Mouse (Mus musculus): ENCODE measurements around the gene Vma21-ps. TPM values are rescaled to one million over a fixed set of nuclear protein-coding genes. Genes with fewer than 3 reads are reported as not detected.

Vma21-ps gene
- polyA plus RNA-seq, 1 experiment from 2014 or later, result 1.4 TPM

Other genes starting within 250 kb of the Vma21-ps start
- 154 and 180 TPM in 2 replicates for gene Smc2, start 58.0 kb downstream of the Vma21-ps start, polyA plus RNA-seq (2015; fragmentation: Nextera tagmentation; extraction: Ambion mirVana)
- not detected in 2 replicates for gene Toporsl, start 99.0 kb upstream of the Vma21-ps start, polyA plus RNA-seq (2015; fragmentation: Nextera tagmentation; extraction: Ambion mirVana)